Mouse (Mus musculus): Measurements from ENCODE around the gene Rbl2. TPM values are rescaled to one million over a fixed set of nuclear protein-coding genes. Genes with fewer than 3 reads are reported as not detected.

The Rbl2 gene
- 9.3 and 10.2 TPM in 2 replicates for polyA plus RNA-seq (2016; fragmentation: Nextera tagmentation; extraction: Ambion mirVana)

DNA sequence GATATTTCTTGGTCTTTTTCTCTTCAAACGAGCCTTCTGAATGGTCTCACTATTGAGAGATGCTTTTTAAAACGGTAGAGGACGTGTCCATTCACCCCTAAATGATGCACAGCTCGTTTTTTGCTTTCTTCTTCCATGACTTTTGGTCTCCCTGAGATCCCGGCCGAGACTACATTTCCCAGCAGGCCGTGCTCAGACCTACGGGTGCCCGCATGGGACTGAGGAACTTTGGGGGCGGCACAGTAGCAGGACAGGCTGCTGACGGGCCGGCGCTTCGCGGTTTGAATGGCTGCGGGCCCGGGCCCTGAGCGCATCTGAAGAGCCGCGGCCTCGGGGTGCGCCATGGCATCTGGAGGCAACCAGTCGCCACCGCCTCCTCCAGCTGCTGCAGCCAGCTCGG lies at the start of gene Rbl2:
Rbl2 (plus strand) TSS at position 224 of the 400 bp plus-strand sequence.
- H3K4me3 ChIP-seq = peak within 1 kb of the TSS; percentile 86
- H3K36me3 ChIP-seq = no peaks in the 10 kb centered on the region
- H3K27me3 ChIP-seq (ENCODE audit: low read depth, poor library complexity, severe bottlenecking) = no peaks in the 10 kb centered on the region
- no peaks in the 10 kb centered on the region for H3K9me3 ChIP-seq (replicated peaks)
- WGBS = under 1% methylated on average over 25 of the region's 25 CpGs
- peak within 1 kb of the TSS; percentile 87 for H3K27ac ChIP-seq (replicated peaks)
- DNase-seq (ENCODE audit: low spot score) = peak; percentile 93
- H3K4me1 ChIP-seq = peaks cover 25% of the 10 kb centered on the region

GRCm38 (mm10) chr8:91034417-91034816 lies 35.4 kb upstream of the Rbl2 start:
- 89% methylated on average over 6 of the region's 6 CpGs for WGBS
- H3K27me3 ChIP-seq (ENCODE audit: low read depth, poor library complexity, severe bottlenecking) = no peaks in the 10 kb centered on the region
- no peaks in the 10 kb centered on the region for H3K4me1 ChIP-seq
- peaks cover 99% of the 10 kb centered on the region for H3K36me3 ChIP-seq
- H3K4me3 ChIP-seq = no peak overlapping the region
- H3K9me3 ChIP-seq (replicated peaks) = no peaks in the 10 kb centered on the region
- no peak overlapping the region for H3K27ac ChIP-seq (replicated peaks)
- no peak for DNase-seq (ENCODE audit: low spot score)

GRCm38 (mm10) chr8:91036905-91037304 lies 33.0 kb upstream of the Rbl2 start:
- no peaks in the 10 kb centered on the region for H3K27me3 ChIP-seq (ENCODE audit: low read depth, poor library complexity, severe bottlenecking)
- H3K4me3 ChIP-seq = no peak overlapping the region
- H3K9me3 ChIP-seq (replicated peaks) = no peaks in the 10 kb centered on the region
- no peaks in the 10 kb centered on the region for H3K4me1 ChIP-seq
- no peak for DNase-seq (ENCODE audit: low spot score)
- H3K36me3 ChIP-seq = peaks cover 99% of the 10 kb centered on the region
- no peak overlapping the region for H3K27ac ChIP-seq (replicated peaks)
- 93% methylated on average over 6 of the region's 6 CpGs for WGBS

DNA sequence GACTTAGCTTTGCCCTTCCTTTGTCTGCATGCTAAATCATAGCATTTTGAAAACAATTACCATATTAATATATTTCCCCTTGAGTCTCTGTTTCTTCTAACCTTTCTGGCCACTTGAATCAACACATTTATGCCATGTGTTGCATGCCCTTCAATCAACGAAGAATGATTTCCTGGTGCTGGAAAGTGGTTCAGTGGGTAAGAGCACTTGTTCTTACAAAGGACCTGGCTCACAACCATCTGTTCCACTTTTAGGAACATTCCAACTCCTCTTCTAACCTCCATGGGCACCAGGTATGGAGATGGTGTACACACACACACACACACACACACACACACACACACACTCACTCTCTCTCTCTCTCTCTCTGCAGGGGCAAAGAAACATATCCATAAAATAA lies 31.2 kb upstream of the Rbl2 start:
- Histone ChIP-seq H3K36me3 (peaks cover 100% of the 10 kb centered on the region), H3K27ac (replicated peaks) (no peak overlapping the region), H3K27me3 (ENCODE audit: low read depth, poor library complexity, severe bottlenecking) (no peaks in the 10 kb centered on the region), H3K9me3 (replicated peaks) (no peaks in the 10 kb centered on the region), H3K4me3 (no peak overlapping the region), H3K4me1 (no peaks in the 10 kb centered on the region)
- 94% methylated on average over 1 of the region's 1 CpGs for WGBS
- DNase-seq (ENCODE audit: low spot score) = no peak

GRCm38 (mm10) chr8:91046370-91046769 lies 23.5 kb upstream of the Rbl2 start:
- Histone ChIP-seq H3K27ac (replicated peaks) (no peak overlapping the region), H3K4me3 (no peak overlapping the region), H3K27me3 (ENCODE audit: low read depth, poor library complexity, severe bottlenecking) (no peaks in the 10 kb centered on the region), H3K36me3 (peaks cover 94% of the 10 kb centered on the region), H3K9me3 (replicated peaks) (no peaks in the 10 kb centered on the region), H3K4me1 (no peaks in the 10 kb centered on the region)
- DNase-seq (ENCODE audit: low spot score) = no peak
- 93% methylated on average over 4 of the region's 4 CpGs for WGBS

DNA sequence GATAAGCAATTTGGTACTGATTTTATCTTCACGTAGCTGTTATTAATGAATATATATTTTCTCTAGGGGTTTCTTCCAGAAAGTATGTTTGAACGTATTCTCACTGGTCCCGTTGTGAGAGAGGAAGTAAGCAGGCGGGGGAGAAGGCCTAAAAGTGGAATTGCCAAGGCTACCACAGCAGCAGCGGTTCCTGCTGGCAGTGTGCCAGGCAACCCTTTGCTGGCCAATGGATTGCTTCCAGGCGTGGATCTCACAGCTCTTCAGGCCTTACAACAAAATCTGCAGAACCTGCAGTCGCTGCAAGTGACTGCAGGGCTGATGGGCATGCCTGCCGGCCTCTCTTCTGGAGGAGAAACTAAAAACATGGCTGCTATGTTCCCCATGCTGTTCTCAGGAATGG lies 18.8 kb upstream of the Rbl2 start:
- Histone ChIP-seq H3K27ac (replicated peaks) (no peak overlapping the region), H3K36me3 (peaks cover 73% of the 10 kb centered on the region), H3K27me3 (ENCODE audit: low read depth, poor library complexity, severe bottlenecking) (no peaks in the 10 kb centered on the region), H3K9me3 (replicated peaks) (no peaks in the 10 kb centered on the region), H3K4me1 (no peaks in the 10 kb centered on the region), H3K4me3 (no peak overlapping the region)
- DNase-seq (ENCODE audit: low spot score) = no peak
- WGBS = 90% methylated on average over 8 of the region's 8 CpGs

GRCm38 (mm10) chr8:91054418-91054817 lies 15.4 kb upstream of the Rbl2 start:
- Histone ChIP-seq H3K36me3 (peaks cover 51% of the 10 kb centered on the region), H3K9me3 (replicated peaks) (no peaks in the 10 kb centered on the region), H3K4me1 (no peaks in the 10 kb centered on the region), H3K4me3 (no peak overlapping the region), H3K27me3 (ENCODE audit: low read depth, poor library complexity, severe bottlenecking) (no peaks in the 10 kb centered on the region), H3K27ac (replicated peaks) (no peak overlapping the region)
- 94% methylated on average over 4 of the region's 4 CpGs for WGBS
- DNase-seq (ENCODE audit: low spot score) = no peak

GRCm38 (mm10) chr8:91056848-91057247 lies 13.0 kb upstream of the Rbl2 start:
- Histone ChIP-seq H3K4me1 (no peaks in the 10 kb centered on the region), H3K27me3 (ENCODE audit: low read depth, poor library complexity, severe bottlenecking) (no peaks in the 10 kb centered on the region), H3K4me3 (no peak overlapping the region), H3K9me3 (replicated peaks) (no peaks in the 10 kb centered on the region), H3K27ac (replicated peaks) (no peak overlapping the region), H3K36me3 (peaks cover 26% of the 10 kb centered on the region)
- 68% methylated on average over 3 of the region's 3 CpGs for WGBS
- no peak for DNase-seq (ENCODE audit: low spot score)

DNA sequence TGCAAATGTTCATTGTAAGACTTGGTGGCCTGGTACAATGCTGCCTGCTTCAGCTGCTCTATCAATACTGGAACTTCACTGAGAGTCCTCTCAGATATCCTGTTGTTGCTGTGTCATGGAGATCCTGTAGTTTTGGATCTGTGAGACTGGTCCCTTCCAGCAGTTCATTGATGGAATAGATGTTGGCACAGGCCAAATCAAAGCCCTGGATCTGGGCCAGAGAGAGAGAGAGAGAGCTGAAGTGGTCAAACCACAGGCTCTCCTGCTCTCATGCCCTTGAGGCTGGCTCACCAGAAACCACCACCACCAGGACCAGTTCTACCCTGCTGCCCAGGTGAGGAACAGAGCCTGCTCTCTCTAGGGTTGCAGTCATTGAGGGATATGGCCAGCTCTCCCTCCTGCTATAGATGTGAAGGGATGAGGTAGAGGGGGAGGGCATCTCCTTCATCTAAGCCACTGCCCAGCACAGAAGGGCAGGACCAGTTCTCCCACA lies 10.7 kb upstream of the Rbl2 start:
- peaks cover 12% of the 10 kb centered on the region; the same call in 1 of the 2 replicates for H3K36me3 ChIP-seq
- no peak overlapping the region for H3K27ac ChIP-seq (replicated peaks)
- no peaks in the 10 kb centered on the region for H3K27me3 ChIP-seq (ENCODE audit: low read depth, poor library complexity, severe bottlenecking)
- no peak for DNase-seq (ENCODE audit: low spot score)
- H3K9me3 ChIP-seq (replicated peaks) = no peaks in the 10 kb centered on the region
- H3K4me3 ChIP-seq = no peak overlapping the region
- no peaks in the 10 kb centered on the region for H3K4me1 ChIP-seq

GRCm38 (mm10) chr8:91059884-91060510 lies 9.9 kb upstream of the Rbl2 start:
- Histone ChIP-seq H3K4me1 (no peaks in the 10 kb centered on the region), H3K9me3 (replicated peaks) (no peaks in the 10 kb centered on the region), H3K4me3 (no peak overlapping the region), H3K27me3 (ENCODE audit: low read depth, poor library complexity, severe bottlenecking) (no peaks in the 10 kb centered on the region), H3K27ac (replicated peaks) (no peak overlapping the region), H3K36me3 (peaks cover 9% of the 10 kb centered on the region; the same call in 1 of the 2 replicates)
- 91% methylated on average over 7 of the region's 7 CpGs for WGBS
- DNase-seq (ENCODE audit: low spot score) = no peak

- 76% methylated on average over 19 of the region's 19 CpGs for WGBS
- no peak for DNase-seq (ENCODE audit: low spot score)
- H3K4me3 ChIP-seq = no peak overlapping the region
- no peaks in the 10 kb centered on the region for H3K4me1 ChIP-seq
- H3K9me3 ChIP-seq (replicated peaks) = no peaks in the 10 kb centered on the region
- H3K36me3 ChIP-seq = peaks cover 6% of the 10 kb centered on the region; the same call in 1 of the 2 replicates
- H3K27me3 ChIP-seq (ENCODE audit: low read depth, poor library complexity, severe bottlenecking) = no peaks in the 10 kb centered on the region
- H3K27ac ChIP-seq (replicated peaks) = no peak overlapping the region
Measured at GRCm38 (mm10) chr8:91060555-91061471, 9.0 kb upstream of the Rbl2 start.

GRCm38 (mm10) chr8:91065179-91065578 lies 4.7 kb upstream of the Rbl2 start:
- Histone ChIP-seq H3K4me1 (peaks cover 9% of the 10 kb centered on the region), H3K36me3 (no peaks in the 10 kb centered on the region), H3K27me3 (ENCODE audit: low read depth, poor library complexity, severe bottlenecking) (no peaks in the 10 kb centered on the region), H3K4me3 (no peak overlapping the region), H3K27ac (replicated peaks) (no peak overlapping the region), H3K9me3 (replicated peaks) (no peaks in the 10 kb centered on the region)
- DNase-seq (ENCODE audit: low spot score) = no peak
- WGBS = 77% methylated on average over 4 of the region's 4 CpGs

DNA sequence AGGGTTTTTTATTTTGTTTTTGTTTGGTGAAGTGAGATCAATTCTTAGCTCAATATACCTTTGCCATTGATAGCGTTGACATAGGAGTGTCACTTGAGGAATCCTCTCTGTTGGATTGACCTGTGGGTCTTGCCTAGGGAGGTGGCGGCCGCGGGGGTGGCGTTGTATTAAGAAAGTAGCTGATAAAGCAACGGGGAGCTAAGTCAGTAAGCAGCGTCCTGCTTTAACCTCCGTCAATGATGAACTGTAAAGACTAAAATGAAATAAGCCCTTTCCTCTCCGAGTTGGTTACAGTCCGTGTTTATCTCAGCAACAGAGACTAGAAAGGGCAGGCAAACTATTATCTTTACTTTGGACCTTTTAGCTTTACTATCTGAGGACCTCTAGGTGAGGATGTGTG lies 450 bp upstream of the Rbl2 start:
- peaks cover 25% of the 10 kb centered on the region for H3K4me1 ChIP-seq
- H3K9me3 ChIP-seq (replicated peaks) = no peaks in the 10 kb centered on the region
- H3K27ac ChIP-seq (replicated peaks) = peak overlapping the region; percentile 87
- no peak for DNase-seq (ENCODE audit: low spot score)
- H3K36me3 ChIP-seq = no peaks in the 10 kb centered on the region
- WGBS = 11% methylated on average over 10 of the region's 10 CpGs
- H3K4me3 ChIP-seq = peak overlapping the region; percentile 86
- no peaks in the 10 kb centered on the region for H3K27me3 ChIP-seq (ENCODE audit: low read depth, poor library complexity, severe bottlenecking)
